In the genomic region with DNA sequence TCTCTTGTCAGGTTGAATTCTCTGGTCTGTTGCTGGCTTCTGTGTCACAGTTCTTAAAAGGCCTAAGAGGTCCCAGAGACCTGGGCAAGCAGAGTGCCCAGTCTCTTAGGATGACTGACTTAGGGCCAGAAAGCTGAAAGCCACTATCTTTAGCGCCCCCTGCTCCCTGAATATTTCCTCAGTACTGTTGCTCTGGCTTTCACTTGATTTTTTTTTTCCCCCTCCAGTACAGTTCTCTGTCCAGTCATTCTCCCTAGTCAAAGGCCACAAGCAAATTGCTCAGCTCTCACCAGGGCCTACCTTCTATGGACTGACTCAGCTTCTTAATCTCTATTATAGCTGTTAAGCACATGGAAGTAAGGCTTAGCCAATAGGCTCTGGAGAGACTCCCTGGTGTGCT, we compare ENCODE assay signal across 8 mouse cellular contexts. TPM values are rescaled to one million over a fixed set of nuclear protein-coding genes. Genes with fewer than 3 reads are reported as not detected.
DNase-seq lines count a peak whose midpoint lies in the region; TF ChIP-seq lines count a peak whose summit lies in the region.

No protein-coding gene starts in this region.

- no peaks in the 10 kb centered on the region for H3K27me3 ChIP-seq in heart, embryonic 10.5 days (ENCODE audit: insufficient read depth, poor library complexity, severe bottlenecking)
- no peaks in the 10 kb centered on the region for H3K27me3 ChIP-seq in ES-Bruce4 (ENCODE audit: control insufficient read depth, insufficient read depth, low read length, poor library complexity, severe bottlenecking)
- no peaks in the 10 kb centered on the region for H3K27me3 ChIP-seq in erythroblast, embryonic 14.5 days (ENCODE audit: control insufficient read depth)

- TF ChIP-seq EP300 in ES-Bruce4 (IDR thresholded peaks at IDR 0.05; ENCODE audit: insufficient read depth, low read depth, low read length) = no peak

- no peaks in the 10 kb centered on the region for H3K9me3 ChIP-seq in heart, embryonic 10.5 days
- no peaks in the 10 kb centered on the region for H3K9me3 ChIP-seq in ES-Bruce4 (replicated peaks; ENCODE audit: control insufficient read depth, insufficient read depth, low read length, poor library complexity, severe bottlenecking)
- no peaks in the 10 kb centered on the region for H3K9me3 ChIP-seq in erythroblast, embryonic 14.5 days (ENCODE audit: control insufficient read depth, low read length)

- H3K36me3 ChIP-seq in heart, embryonic 10.5 days = peaks cover 48% of the 10 kb centered on the region
- peaks cover 34% of the 10 kb centered on the region for H3K36me3 ChIP-seq in ES-Bruce4 (ENCODE audit: control insufficient read depth, insufficient read depth, low read length, poor library complexity, severe bottlenecking)
- peaks cover 62% of the 10 kb centered on the region for H3K36me3 ChIP-seq in erythroblast, embryonic 14.5 days (ENCODE audit: control insufficient read depth)

- peaks cover 51% of the 10 kb centered on the region for H3K4me1 ChIP-seq in heart, embryonic 10.5 days
- H3K4me1 ChIP-seq in ES-Bruce4 (ENCODE audit: control insufficient read depth, insufficient read depth, low read length) = peaks cover 3% of the 10 kb centered on the region
- H3K4me1 ChIP-seq in erythroblast, embryonic 14.5 days (ENCODE audit: control insufficient read depth) = peaks cover 90% of the 10 kb centered on the region

- TF ChIP-seq POLR2A in ES-Bruce4 (IDR thresholded peaks at IDR 0.05; ENCODE audit: insufficient read depth, low read length) = no peak

- DNase-seq in heart, embryonic 10.5 days (ENCODE audit: low spot score) = no peak
- no peak for DNase-seq in heart, adult 9 months (ENCODE audit: low spot score in 2 of 2)
- peak; percentile 45 for DNase-seq in kidney, postnatal 10 days
- peak; percentile 39 for DNase-seq in naive thymus-derived CD4-positive, alpha-beta T cell, adult 2 months (ENCODE audit: low read depth)
- DNase-seq in layer of hippocampus, adult 9-11 months = no peak
- no peak for DNase-seq in ovary, postnatal 36 days (ENCODE audit: low spot score)

- TF ChIP-seq CTCF in ES-Bruce4 (IDR thresholded peaks at IDR 0.05; ENCODE audit: low read depth, low read length) = peak; percentile 2

- peak overlapping the region; percentile 91 for H3K9ac ChIP-seq in ES-Bruce4 (ENCODE audit: low read depth, poor library complexity, severe bottlenecking)

- whole genome bisulfite sequencing in heart, embryonic 10.5 days = 11% methylated on average over 1 of the region's 1 CpGs

- peak overlapping the region; percentile 98 for H3K4me3 ChIP-seq in heart, embryonic 10.5 days
- H3K4me3 ChIP-seq in ES-Bruce4 (ENCODE audit: low read depth, low read length) = peak overlapping the region; percentile 88
- peak overlapping the region; percentile 78 for H3K4me3 ChIP-seq in erythroblast, embryonic 14.5 days (replicated peaks)

- H3K27ac ChIP-seq in heart, embryonic 10.5 days = peak overlapping the region; percentile 98; the same call in 1 of the 2 replicates
- H3K27ac ChIP-seq in ES-Bruce4 (ENCODE audit: insufficient read depth, low read length) = no peak overlapping the region

RNA-seq across cellular contexts. Expression of a gene that starts 1.6 kb away (rescaled TPM):
- 274 and 314 TPM in 2 replicates for polyA plus RNA-seq in heart, embryonic 10.5 days (2016; fragmentation: Nextera tagmentation; extraction: Ambion mirVana)
- 29.9 and 30.2 TPM in 2 replicates for polyA plus RNA-seq in ES-Bruce4 (2011; ENCODE audit: insufficient read depth, insufficient read length, low read depth, missing spikeins)
- polyA plus RNA-seq in erythroblast, embryonic 14.5 days (2012) = 8.1 and 9.1 TPM in 2 replicates

RNA-seq across cellular contexts. Expression of a gene that starts 7.0 kb away (rescaled TPM):
- polyA plus RNA-seq in heart, embryonic 10.5 days (2016; fragmentation: Nextera tagmentation; extraction: Ambion mirVana) = 61.6 and 74.0 TPM in 2 replicates
- polyA plus RNA-seq in ES-Bruce4 (2011; ENCODE audit: insufficient read depth, insufficient read length, low read depth, missing spikeins) = 29.6 and 31.0 TPM in 2 replicates
- polyA plus RNA-seq in erythroblast, embryonic 14.5 days (2012) = 2.8 and 3.4 TPM in 2 replicates

RNA-seq across cellular contexts. Expression of a gene that starts 8.9 kb away (rescaled TPM):
- 46.5 and 55.2 TPM in 2 replicates for polyA plus RNA-seq in heart, embryonic 10.5 days (2016; fragmentation: Nextera tagmentation; extraction: Ambion mirVana)
- polyA plus RNA-seq in ES-Bruce4 (2011; ENCODE audit: insufficient read depth, insufficient read length, low read depth, missing spikeins) = 86.3 and 97.6 TPM in 2 replicates
- polyA plus RNA-seq in erythroblast, embryonic 14.5 days (2012) = 7.1 and 9.1 TPM in 2 replicates

RNA-seq across cellular contexts. Expression of a gene that starts 18.7 kb away (rescaled TPM):
- polyA plus RNA-seq in heart, embryonic 10.5 days (2016; fragmentation: Nextera tagmentation; extraction: Ambion mirVana) = 50.2 and 52.6 TPM in 2 replicates
- 45.2 and 51.6 TPM in 2 replicates for polyA plus RNA-seq in ES-Bruce4 (2011; ENCODE audit: insufficient read depth, insufficient read length, low read depth, missing spikeins)
- 1.1 and 1.3 TPM in 2 replicates for polyA plus RNA-seq in erythroblast, embryonic 14.5 days (2012)

RNA-seq across cellular contexts. Expression of a gene that starts 31.4 kb away (rescaled TPM):
- 0.43 and 0.46 TPM in 2 replicates for polyA plus RNA-seq in heart, embryonic 10.5 days (2016; fragmentation: Nextera tagmentation; extraction: Ambion mirVana)
- polyA plus RNA-seq in ES-Bruce4 (2011; ENCODE audit: insufficient read depth, insufficient read length, low read depth, missing spikeins) = 1.1 and 2.7 TPM in 2 replicates
- 0.27 and 0.39 TPM in 2 replicates for polyA plus RNA-seq in erythroblast, embryonic 14.5 days (2012)

Comparison
In these comparisons a context has a peak if more than half of its experiments do, and no peak if none do; other contexts are left out.
1. DNase-seq: peak in kidney, postnatal 10 days (single experiment) and naive thymus-derived CD4-positive, alpha-beta T cell, adult 2 months (single experiment); none in heart, embryonic 10.5 days (single experiment), heart, adult 9 months (0 of 2), layer of hippocampus, adult 9-11 months (single experiment) and ovary, postnatal 36 days (single experiment).
2. Peak in every context shown above with its lines, with median percentiles within 50 percentile points of each other: H3K4me3 ChIP-seq.